Mouse (Mus musculus): ENCODE data around the gene Lpp.

Gene Lpp

DNA sequence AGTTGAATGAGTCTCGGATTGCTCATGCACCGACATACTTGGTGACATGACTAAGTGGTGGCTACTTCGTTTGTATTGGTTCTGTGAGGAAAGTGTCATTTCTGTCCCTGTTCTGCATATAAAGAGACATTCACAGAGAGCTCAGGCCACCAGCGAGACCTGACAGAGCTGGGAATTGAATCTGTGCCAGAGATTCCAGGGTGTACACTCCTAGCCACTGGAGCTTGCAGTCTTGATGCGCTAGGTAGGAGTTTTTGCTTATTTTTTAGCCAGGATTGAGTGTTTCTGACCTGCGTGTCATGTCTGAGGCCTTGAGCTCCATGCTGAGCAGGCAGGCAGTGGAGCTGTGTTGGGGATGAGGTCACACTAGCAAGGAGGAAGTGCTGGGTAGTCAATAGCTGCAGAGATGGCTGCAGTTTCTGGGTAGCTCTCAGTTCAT is 41.8 kb downstream of the Lpp start:
- no peak for DNase-seq (ENCODE audit: low spot score in 2 of 2)

GRCm38 (mm10) chr16:24438438-24438837 is 45.1 kb downstream of the Lpp start:
- no peak for DNase-seq (ENCODE audit: low spot score in 2 of 2)

- no peak for DNase-seq (ENCODE audit: low spot score in 2 of 2)
Observed at GRCm38 (mm10) chr16:24441338-24441737, 48.0 kb downstream of the Lpp start.

- DNase-seq (ENCODE audit: low spot score in 2 of 2), result no peak
Observed at GRCm38 (mm10) chr16:24442500-24443122, 49.3 kb downstream of the Lpp start.

GRCm38 (mm10) chr16:24443123-24443515 is 49.8 kb downstream of the Lpp start:
- no peak for DNase-seq (ENCODE audit: low spot score in 2 of 2)

DNA sequence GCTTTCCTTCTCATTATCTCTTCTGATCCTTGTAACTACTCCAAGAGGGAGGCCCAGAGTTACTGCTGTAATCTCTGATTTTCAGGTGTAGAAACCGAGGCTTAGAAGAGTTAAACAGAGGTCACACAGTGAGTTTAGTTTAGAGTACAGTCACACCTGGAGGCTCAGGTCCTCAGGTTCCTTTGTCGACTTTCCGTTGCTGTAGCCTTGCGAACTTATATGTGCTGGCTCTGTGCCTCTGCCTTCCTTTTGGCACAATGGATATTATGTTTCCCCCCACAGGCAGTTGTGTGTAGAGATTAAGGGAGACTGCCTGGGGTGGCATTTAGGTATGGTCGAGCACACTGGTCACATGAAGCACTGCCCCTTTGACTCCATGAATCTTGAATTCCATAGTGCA is 50.2 kb downstream of the Lpp start:
- no peak for DNase-seq (ENCODE audit: low spot score in 2 of 2)

DNA sequence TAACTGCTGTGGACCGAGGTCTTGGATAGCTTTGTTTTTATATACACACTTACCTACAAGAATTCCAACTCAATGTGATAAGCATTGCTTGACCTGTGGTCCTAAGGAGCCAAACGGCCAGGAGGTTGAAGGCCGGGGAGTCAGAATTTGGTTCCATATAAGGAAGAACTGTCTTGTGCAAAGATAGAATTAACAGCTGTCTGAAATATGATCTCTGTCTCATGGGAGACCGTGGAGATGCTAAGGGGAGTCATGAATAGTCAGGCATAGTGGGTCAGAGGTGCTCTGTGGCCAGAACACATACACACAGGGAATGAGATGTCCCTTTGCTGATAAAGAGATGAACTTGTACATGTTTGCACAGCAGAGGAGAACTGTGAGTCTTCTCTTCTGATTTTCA is 51.5 kb downstream of the Lpp start:
- DNase-seq (ENCODE audit: low spot score in 2 of 2), result no peak

- no peak for DNase-seq (ENCODE audit: low spot score in 2 of 2)
Observed at GRCm38 (mm10) chr16:24445473-24445872, 52.2 kb downstream of the Lpp start.

DNA sequence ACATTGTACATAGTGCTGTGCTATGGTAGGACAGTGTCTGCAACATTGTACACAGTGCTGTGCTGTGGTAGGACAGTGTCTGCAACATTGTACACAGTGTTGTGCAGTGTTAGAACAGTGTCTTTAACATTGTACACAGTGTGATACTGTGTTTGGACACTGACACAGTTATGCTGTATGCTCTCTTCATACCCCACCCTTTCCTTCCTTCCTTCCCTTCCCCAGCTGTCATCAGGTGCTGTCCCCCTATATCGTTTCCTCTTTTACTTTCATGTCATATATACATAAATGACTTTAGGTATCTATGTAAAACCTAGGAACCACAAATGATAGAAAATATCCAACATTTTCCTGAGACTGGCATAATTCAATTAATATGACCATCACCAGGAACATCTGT is 53.1 kb downstream of the Lpp start:
- DNase-seq (ENCODE audit: low spot score in 2 of 2), result no peak

DNA sequence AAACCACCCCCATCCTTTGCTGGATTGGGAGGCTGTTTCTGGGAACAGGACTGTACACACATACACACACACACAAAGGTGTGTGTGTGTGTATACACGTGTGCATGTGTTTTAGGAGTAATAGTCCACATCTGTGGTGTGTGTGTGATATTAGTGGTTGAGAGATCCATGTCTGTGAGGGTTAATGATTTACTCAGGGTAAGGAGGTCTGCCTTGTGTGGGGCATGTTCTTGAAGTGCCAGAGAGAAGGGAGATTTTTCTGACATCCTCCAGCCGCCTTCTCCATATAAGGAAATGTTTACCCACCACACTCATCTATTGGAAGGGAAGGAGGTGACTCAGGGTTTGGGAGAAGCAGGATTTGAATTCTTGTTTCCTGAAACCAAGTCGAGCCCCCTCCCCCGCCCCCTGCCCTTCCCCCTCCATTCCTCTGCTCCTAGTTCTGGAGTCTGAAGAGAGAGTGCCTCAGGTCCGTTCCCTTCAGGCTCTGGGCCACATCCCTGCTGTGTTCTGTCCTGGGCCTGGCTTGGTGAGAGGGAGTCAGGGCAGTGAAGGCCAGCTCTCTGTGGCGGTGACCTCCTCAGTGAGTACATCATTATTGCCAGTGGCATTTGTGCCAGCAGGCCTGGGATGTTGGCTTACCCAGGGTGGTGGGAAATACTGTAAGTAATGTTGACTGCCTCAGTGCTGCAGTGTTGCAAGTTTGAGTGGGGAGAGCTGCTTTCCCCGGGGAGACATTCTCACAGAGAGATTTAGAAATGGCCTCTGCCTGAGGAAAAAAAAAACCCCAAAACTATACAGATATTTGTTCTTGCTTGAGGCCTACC is 54.6 kb downstream of the Lpp start:
- DNase-seq (ENCODE audit: low spot score in 2 of 2), result no peak

DNA sequence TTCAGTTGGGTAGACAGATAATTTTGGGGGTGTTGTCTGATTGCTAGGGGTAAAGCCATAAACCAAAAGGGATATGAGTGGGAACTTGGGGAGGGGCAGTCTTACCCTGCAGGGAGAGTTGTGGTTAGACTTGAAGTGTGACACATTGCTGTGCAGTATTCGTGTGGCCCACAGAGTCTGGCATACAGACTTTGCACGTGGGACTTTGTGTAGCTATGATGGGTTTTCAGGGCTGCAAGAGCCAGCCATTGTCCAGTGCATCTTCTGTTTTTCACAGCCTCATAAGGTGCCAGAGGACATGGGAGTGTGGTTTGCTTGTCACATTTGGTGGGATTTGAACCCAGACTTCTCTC is 55.2 kb downstream of the Lpp start:
- no peak for DNase-seq (ENCODE audit: low spot score in 2 of 2)

DNA sequence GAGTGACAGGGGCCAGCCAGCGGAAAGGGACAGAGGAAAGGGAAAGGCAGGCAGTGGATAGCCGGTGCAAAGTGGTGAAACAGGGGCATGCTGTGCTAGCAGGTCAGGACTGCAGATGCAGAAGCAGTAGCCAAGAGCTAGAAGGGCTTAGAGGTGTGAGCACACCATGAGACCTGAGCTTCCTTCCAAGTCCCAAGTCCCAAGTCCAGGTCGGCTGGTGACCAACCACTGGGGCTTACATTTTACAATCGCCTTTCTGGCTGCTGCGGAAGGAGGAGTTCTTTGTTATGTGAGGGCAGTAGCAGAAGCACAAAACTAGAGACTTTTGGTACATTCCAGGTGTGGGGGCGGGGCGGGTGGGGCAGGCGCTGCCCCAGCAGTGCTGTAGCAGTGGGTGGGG is 56.5 kb downstream of the Lpp start:
- no peak for DNase-seq (ENCODE audit: low spot score in 2 of 2)

DNA sequence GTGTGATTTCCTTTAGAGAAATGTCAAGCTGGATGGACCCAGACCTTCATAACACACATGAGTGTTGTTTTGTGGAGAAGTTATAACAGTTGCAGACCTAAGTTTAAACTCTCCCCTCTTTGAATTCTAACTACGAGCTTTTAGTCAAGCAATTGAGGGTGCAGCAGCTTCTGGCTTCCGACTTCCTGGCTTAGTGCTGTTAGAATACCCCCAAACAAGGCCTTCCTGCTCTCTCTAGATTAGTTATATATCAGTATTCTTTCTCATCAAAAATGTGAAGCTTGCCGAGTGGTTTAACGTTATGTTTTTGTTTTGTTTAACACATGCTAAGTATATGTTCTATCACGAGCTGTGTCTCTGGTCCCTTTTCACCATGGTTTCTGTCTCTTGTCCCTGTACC is 56.9 kb downstream of the Lpp start:
- DNase-seq (ENCODE audit: low spot score in 2 of 2), result no peak

GRCm38 (mm10) chr16:24451123-24451522 is 57.8 kb downstream of the Lpp start:
- no peak for DNase-seq (ENCODE audit: low spot score in 2 of 2)

GRCm38 (mm10) chr16:24453536-24453935 is 60.2 kb downstream of the Lpp start:
- no peak for DNase-seq (ENCODE audit: low spot score in 2 of 2)

- DNase-seq (ENCODE audit: low spot score in 2 of 2), result no peak
Observed at GRCm38 (mm10) chr16:24454493-24454892, 61.2 kb downstream of the Lpp start.

- DNase-seq (ENCODE audit: low spot score in 2 of 2), result no peak
Observed at GRCm38 (mm10) chr16:24455361-24455855, 62.1 kb downstream of the Lpp start.

DNA sequence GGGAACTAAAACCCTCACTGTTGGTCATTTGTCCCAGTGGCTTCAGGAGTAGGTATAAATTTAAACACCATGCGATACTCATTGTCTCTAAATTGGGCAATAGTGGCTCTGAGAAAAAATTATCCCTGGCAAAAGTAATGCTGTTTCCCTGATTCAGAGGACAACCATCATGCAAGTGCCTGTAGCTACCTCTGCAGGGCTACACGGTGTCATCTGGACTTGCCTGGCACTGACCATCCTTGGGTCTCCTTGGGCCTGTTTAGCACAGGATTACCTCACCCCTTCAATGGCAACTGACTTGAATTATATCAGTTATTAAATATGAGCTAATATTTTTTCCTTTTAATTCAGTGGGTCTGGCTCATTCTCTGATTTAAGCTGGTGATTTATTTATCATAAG is 70.5 kb downstream of the Lpp start:
- no peak for DNase-seq (ENCODE audit: low spot score in 2 of 2)

DNA sequence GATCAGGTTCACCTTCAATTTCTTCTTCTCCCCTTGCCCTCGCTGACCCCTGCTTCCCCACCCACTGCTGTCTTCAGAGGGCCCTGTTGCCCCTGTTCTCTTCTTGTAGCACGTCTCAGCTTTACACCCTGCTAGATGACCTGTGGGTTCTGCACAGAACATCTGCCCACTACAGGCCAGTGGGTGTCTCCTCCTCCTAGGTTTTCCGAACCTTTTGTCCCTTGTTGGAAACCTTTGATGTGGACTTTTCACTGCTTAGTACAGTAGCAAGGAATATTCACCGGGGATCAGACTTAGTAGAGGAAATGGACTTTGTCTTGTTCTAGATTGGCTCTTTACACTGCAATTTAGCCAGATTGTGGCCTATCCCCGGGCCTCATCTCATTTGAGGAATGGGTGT is 71.1 kb downstream of the Lpp start:
- DNase-seq (ENCODE audit: low spot score in 2 of 2), result no peak

DNA sequence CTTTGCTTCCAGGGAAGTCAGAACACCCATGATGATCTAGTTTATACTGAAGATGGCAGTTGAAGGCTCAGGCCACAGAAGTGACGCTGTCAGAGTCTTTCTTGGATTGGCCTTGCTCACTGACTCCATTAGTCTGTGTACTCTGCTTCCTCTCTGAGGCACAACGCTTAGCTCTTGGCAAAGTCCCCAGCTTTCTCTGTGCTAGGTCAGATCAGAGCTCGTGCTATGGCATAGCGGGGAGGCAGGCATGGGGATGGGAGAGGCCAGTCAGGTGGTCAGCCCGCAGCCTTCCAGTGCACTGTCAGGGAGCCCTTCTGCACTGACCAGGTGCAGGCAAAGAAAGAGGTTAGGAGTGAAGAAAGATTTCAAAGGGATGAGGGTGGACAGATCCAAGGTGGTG is 72.3 kb downstream of the Lpp start:
- DNase-seq (ENCODE audit: low spot score in 2 of 2), result no peak

DNA sequence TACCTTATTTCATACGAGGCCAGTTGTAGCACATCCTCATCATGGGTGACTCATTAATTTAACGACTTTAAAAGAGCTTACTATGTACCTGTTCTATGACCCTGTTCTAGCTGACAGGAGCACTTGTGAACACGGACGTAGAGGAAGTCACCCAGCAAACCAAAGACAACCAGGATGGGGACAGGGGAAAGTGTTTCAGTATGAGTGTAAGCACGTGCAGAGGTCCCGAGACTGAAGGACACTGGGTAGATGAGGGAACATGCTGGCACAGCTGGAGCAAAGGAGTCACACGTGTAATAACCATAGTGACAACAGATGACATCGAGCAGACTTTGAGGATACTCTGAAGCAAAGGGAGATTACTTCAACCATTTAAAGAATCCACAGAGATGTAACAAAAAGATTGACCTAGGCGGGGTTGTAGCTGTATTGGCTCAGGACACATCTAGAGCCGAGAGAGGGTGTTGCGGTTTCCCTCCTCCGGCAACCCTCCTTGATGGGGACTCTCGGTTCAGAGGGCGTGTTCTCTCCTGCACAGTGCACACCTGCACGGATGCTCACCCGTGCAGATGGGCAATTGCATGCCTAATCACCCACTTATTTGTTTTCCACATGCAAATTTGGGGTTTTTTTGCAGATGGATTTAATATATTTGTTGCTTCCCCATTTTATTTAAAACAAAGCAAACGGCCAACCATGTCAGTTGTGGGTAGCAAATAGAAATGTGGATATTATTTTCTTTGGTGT is 74.4 kb downstream of the Lpp start:
- no peak for DNase-seq (ENCODE audit: low spot score in 2 of 2)

- DNase-seq (ENCODE audit: low spot score in 2 of 2), result no peak
Observed at GRCm38 (mm10) chr16:24469313-24469712, 76.0 kb downstream of the Lpp start.

DNA sequence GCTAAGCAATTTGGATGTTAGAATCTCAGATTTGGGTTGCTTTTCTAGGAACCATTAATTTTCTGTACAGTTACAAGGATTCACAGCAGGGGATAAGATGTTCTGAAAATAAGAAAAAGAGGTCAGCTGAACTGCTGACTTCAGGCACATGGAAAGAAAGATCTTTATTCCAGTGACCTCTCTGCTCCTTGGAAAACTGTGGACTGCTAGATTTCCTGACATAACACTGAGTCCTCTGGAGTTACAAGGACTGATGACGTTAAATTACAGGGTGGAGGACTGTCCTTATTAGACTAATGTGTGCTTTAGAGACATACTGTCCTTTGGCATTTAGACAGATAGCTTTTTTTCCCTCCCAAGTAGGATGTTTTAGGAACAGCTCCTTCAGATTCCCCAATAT is 77.3 kb downstream of the Lpp start:
- DNase-seq (ENCODE audit: low spot score in 2 of 2), result no peak
